Mouse (Mus musculus) adrenal gland (tissue): ENCODE results near the gene Jmjd8.

Experiments used
- intact Hi-C: fragments of 180-260 bp; cut with DNase I; formaldehyde crosslinking; loops from one replicate; pipeline ENCODE4 v1.15.1; 2025
- long read RNA-seq, 2 experiments: library from polyadenylated mRNA; unstranded; transcript quantifications; one replicate each; pipeline ENCODE4 v2.0.0; 2020; ENCODE audit warnings: borderline replicate concordance in 1 of 2; ENCODE audit not compliant: insufficient replicate concordance in 1 of 2

Jmjd8 gene
- long read RNA-seq, experiment 1, transcript Jmjd8-205 (9 exons, 2,268 nt), result major isoform, 23 of 35 reads
- long read RNA-seq, experiment 1, partial matches to known transcripts, result 6 of 35 reads
- long read RNA-seq, experiment 1, other reads (novel, unspliced or antisense), result 6 of 35 reads
- long read RNA-seq, experiment 2, transcript Jmjd8-205 (9 exons, 2,268 nt), result major isoform, 43 of 65 reads
- long read RNA-seq, experiment 2, partial matches to known transcripts, result 9 of 65 reads
- long read RNA-seq, experiment 2, other reads (novel, unspliced or antisense), result 9 of 65 reads

- intact Hi-C loops, result no loop called here
Observed at GRCm38 (mm10) chr17:25828712-25829557, at the start of gene Jmjd8. Jmjd8 (plus strand) TSS chr17:25828867.

GRCm38 (mm10) chr17:25781339-25781738 lies 47.3 kb upstream of the Jmjd8 start:
- intact Hi-C loops, result no loop called here

- intact Hi-C loops, result no loop called here
Observed at GRCm38 (mm10) chr17:25783086-25783485, 45.6 kb upstream of the Jmjd8 start.

GRCm38 (mm10) chr17:25783861-25784574 lies 44.6 kb upstream of the Jmjd8 start:
- intact Hi-C loops, result no loop called here

- intact Hi-C loops, result no loop called here
Observed at GRCm38 (mm10) chr17:25785281-25785745, 43.4 kb upstream of the Jmjd8 start, which contains the start of gene Haghl. Haghl (minus strand) TSS chr17:25785673.

- intact Hi-C loops, result no loop called here
Observed at GRCm38 (mm10) chr17:25786280-25786679, 42.4 kb upstream of the Jmjd8 start, which contains the start of gene Ccdc78. Ccdc78 (plus strand) TSS chr17:25786580.

DNA sequence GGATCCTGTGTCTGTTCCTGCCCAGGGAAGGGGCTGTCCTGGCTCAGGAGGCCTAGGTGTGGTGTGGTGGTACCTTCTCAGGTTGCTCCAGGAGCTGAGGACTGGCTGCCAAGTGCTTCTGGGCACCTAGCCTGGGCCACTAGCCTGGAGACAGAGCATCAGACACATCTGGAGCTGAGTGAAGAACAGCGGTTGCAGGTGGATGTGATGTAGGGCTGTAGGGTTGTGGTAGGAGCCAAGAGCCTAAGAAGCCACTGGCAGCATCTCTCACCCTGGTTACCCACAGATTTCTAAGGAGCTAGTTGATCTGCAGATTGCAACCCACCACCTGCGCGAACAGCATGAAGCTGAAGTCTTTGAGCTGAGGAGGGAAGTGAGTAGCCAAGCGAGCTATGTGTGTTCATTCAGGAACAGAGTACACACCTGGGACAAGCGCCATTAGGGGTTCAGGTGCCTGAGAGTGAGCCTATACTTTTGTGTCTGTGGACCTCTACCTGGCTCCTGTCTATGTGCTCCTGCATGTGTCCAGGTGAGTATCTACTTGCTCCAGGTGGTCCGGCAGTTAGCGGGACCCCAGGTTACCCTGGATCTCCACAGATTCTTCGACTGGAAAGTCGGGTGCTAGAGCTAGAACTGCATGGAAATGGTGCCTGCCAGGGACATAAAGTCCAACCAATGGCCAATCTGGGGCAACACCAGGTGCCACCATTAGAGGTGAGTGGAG lies 41.7 kb upstream of the Jmjd8 start:
- intact Hi-C loops, result no loop called here

DNA sequence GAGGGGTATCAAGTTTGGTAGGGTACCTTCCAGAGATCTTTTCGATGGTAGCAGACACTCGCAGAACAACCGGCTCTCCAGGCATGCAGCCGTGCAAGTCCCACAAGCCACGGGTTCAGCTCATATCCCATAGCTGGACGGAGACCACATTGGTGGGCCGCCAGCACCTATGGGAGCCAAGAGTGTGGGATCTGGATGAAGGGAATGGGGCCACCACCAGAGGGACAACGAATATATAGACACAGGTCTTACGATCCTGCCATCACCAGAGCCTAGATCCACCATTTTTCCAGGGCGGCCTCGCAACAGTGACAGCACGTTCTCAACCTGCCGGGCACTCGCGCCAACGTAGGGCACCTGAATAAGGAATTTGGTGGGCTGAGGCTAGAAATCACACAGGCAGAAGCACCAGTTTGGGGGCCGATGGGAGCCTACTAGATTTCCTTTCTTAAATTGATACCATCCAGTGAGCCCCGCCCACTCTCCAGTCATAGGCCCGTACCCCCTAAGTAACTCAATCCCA lies 37.3 kb upstream of the Jmjd8 start:
- intact Hi-C loops, result loop anchor here (10.0 kb wide), 1 partner anchor 217 kb away; the partner anchor contains the start of genes Lmf1 and Sox8

GRCm38 (mm10) chr17:25791843-25792527 lies 36.7 kb upstream of the Jmjd8 start:
- intact Hi-C loops, result loop anchor here (10.0 kb wide), 1 partner anchor 217 kb away; the partner anchor contains the start of genes Lmf1 and Sox8

GRCm38 (mm10) chr17:25792615-25793014 lies 36.1 kb upstream of the Jmjd8 start, which contains the start of gene Fam173a:
Fam173a (minus strand) TSS chr17:25792901.
- intact Hi-C loops, result loop anchor here (10.0 kb wide), 1 partner anchor 218 kb away; the partner anchor contains the start of genes Lmf1 and Sox8

GRCm38 (mm10) chr17:25794197-25794596 lies 34.5 kb upstream of the Jmjd8 start:
- intact Hi-C loops, result loop anchor here (10.0 kb wide), 1 partner anchor 219 kb away; the partner anchor contains the start of genes Lmf1 and Sox8

DNA sequence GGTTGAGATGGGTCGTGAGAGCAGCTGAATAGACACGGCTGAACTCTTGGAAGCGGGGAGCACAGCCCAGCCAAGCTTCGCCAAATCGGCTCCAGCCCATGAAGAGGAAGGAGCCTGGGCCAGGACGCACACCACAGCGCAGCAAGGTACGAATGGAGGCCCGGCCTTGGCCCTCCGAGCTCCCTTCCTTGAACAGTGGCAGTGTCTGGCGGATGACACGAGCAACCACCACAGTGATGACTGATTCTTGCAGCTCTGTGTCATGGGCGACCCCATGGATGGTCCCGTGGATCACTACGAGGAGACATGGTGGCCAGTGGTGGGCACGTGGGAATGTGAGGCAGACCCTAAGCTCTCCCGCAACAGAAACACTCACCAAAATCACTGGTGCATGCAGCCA lies 33.7 kb upstream of the Jmjd8 start:
- intact Hi-C loops, result loop anchor here (10.0 kb wide), 1 partner anchor 220 kb away; the partner anchor contains the start of genes Lmf1 and Sox8

DNA sequence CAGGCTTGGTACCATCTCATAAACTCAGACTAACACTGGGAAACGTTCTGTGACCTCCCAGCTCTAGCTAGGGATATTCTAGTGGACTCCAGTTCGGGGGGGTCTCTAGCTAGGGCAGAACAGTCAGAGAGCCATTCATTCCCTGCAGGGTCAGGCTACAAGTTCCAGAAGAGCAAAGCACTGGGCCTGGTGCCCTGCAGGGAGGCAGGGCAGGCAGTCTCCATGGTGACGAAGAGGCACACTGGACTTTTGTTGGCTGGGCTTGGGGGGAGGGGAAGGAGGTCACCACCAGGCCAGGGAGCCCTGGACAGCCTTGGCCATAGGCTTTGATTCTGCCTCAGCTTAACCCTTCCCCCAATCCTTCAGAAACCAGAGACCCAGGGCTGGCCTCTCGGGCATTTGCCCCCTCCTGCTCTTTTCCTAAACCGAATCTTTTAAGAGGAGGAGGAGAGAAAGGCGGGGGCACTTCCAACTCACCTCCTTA lies 33.0 kb upstream of the Jmjd8 start, which contains the start of gene AC134908.4:
TSS of gene AC134908.4 (minus strand) at position 51 of the 484 bp plus-strand sequence.
- intact Hi-C loops, result loop anchor here (10.0 kb wide), 1 partner anchor 221 kb away; the partner anchor contains the start of genes Lmf1 and Sox8

DNA sequence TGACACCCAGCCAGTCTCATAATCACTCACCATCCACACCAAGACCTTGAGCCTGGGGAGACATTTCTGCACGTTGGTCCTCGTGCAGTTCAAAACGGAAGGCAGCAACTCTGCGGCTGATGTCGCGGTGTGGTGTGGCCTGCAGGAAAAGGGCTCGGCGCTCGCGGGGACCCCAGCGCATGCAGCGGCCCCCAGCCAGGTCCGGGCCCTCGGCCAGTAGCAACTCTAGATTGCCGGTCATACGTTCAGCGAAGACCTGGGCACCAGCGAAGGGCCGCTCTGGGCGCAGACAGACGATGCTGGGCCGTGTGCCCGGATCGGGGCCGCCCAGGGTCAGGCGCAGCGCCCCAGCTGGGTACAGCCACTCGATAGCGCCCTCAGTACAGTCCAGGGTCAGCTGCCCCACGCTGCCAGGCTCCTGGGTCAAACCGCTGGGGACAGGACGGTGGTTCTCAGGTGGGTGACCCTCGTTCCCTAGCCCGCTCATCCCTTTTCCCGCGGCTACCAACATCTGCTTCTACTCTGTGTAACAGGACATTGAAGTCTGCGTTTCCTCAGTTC lies 32.4 kb upstream of the Jmjd8 start:
- intact Hi-C loops, result loop anchor here (10.0 kb wide), 1 partner anchor 221 kb away; the partner anchor contains the start of genes Lmf1 and Sox8

DNA sequence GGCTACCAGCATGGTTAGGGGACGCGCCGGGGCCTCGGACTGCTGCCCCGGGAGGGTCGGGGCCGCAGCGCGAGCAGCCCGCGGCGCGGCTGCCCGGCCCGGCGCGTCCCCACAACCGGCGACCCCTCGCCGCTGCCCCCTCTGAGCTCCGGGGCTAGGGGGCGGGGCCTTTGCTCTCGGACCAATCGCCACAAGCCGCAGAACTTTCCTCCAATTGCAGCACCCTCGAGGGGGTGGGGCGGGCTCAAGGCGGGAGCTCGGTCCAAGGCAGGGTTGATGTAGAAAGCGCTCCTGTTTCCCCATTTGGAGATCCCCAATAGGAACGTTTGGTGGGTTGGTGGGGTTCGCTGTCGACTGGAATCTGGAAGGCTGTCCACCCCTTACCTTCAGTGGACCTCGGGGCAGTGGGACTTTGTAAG lies 31.7 kb upstream of the Jmjd8 start, which contains the start of gene Metrn:
TSS of gene Metrn (minus strand) at position 186 of the 419 bp plus-strand sequence.
- intact Hi-C loops, result loop anchor here (10.0 kb wide), 1 partner anchor 222 kb away; the partner anchor contains the start of genes Lmf1 and Sox8

GRCm38 (mm10) chr17:25801029-25801428 lies 27.6 kb upstream of the Jmjd8 start:
- intact Hi-C loops, result loop anchor here (1.0 kb wide), 1 partner anchor 69 kb away; no protein-coding TSS in a partner anchor

- intact Hi-C loops, result loop anchor here (2.0 kb wide), 1 partner anchor 30 kb away; the partner anchor contains the start of gene Narfl
Observed at GRCm38 (mm10) chr17:25802825-25803517, 25.7 kb upstream of the Jmjd8 start.

DNA sequence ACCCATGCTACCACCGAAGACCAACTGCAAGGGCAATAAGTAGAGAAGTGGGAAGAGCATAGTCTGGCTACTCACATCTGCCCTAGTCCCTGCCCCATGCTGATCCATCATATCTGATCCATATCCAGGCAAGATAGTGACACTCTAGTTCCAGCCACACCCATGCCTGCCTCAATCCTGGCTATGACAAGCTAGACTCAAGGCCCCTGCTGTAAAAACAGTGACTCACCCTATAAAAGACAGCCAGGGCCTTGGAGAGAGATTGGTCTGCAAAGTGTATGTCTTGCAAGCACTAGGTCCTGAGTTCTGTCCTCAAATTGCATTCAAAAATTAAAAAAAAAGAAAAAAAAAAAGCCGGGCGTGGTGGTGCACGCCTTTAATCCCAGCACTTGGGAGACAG lies 22.2 kb upstream of the Jmjd8 start:
- intact Hi-C loops, result no loop called here
